Mouse (Mus musculus) CH12.LX (cell line): Measurements from ENCODE around the gene Gp9. TPM values are rescaled to one million over a fixed set of nuclear protein-coding genes. Genes with fewer than 3 reads are reported as not detected.

Source experiments
- DNase-seq: peaks from one replicate; pipeline ENCODE4 v3.0.0-alpha.2; 2013; ENCODE audit errors: extremely low read depth
- H3K27ac ChIP-seq: 2 replicates; pipeline ENCODE4 v1.5.1; 2012; ENCODE audit warnings: low read depth, mild to moderate bottlenecking, control low read depth, moderate library complexity; ENCODE audit not compliant: insufficient read depth
- H3K27me3 ChIP-seq: replicated peaks from 2 replicates; pipeline ENCODE3; 2012; ENCODE audit warnings: inconsistent platforms
- H3K36me3 ChIP-seq, 2 experiments: replicated peaks in 1 of 2; 2 replicates each; pipeline versions ENCODE3 to v1.6.1; 2012; ENCODE audit warnings: inconsistent platforms in 1 of 2, low read length in 1 of 2, mild to moderate bottlenecking in 1 of 2, mixed read lengths in 1 of 2, moderate library complexity in 1 of 2; ENCODE audit not compliant: control insufficient read depth in 1 of 2, insufficient read depth in 1 of 2
- H3K4me1 ChIP-seq, 2 experiments: 2 replicates each; pipeline ENCODE4 v1.6.1; 2012; ENCODE audit warnings: inconsistent platforms in 1 of 2, moderate library complexity in 1 of 2; ENCODE audit not compliant: insufficient read depth in 2 of 2, control insufficient read depth in 1 of 2
- H3K4me2 ChIP-seq: 2 replicates; pipeline ENCODE4 v1.6.1; 2012; ENCODE audit warnings: low read depth, mild to moderate bottlenecking, control low read depth; ENCODE audit not compliant: poor library complexity, insufficient read depth, severe bottlenecking
- H3K4me3 ChIP-seq, 3 experiments: fragments of 150-350 bp in 1 of 3; sonication (generic) in 1 of 3; replicated peaks in 1 of 3; 2 replicates each; pipeline versions ENCODE3 to v1.5.1; 2011 to 2012; ENCODE audit warnings: low read depth in 2 of 3, low read length in 2 of 3, mild to moderate bottlenecking in 2 of 3, moderate library complexity in 2 of 3, control low read depth in 1 of 3, improper control_type of control experiment in 1 of 3, inconsistent platforms in 1 of 3, mixed read lengths in 1 of 3; ENCODE audit not compliant: poor library complexity in 1 of 3
- H3K79me2 ChIP-seq: replicated peaks from 2 replicates; pipeline ENCODE4 v1.6.1; 2012; ENCODE audit warnings: mild to moderate bottlenecking, moderate library complexity; ENCODE audit not compliant: control insufficient read depth, poor library complexity, insufficient read depth, severe bottlenecking; ENCODE audit errors: extremely low read depth
- H3K9ac ChIP-seq: 2 replicates; pipeline ENCODE4 v1.6.1; 2012; ENCODE audit warnings: low read depth, mild to moderate bottlenecking, control low read depth, moderate library complexity; ENCODE audit not compliant: insufficient read depth
- H3K9me3 ChIP-seq: replicated peaks from 2 replicates; pipeline ENCODE3; 2012; ENCODE audit warnings: low read length, inconsistent platforms, mixed read lengths
- BHLHE40 ChIP-seq: IDR thresholded peaks from 2 replicates; pipeline ENCODE4 v1.6.1; 2011; ENCODE audit warnings: mild to moderate bottlenecking, low read depth, low read length, improper control_type of control experiment
- CTCF ChIP-seq, 2 experiments: IDR thresholded peaks in 1 of 2; conservative IDR thresholded peaks in 1 of 2; 2 replicates each; pipeline ENCODE4 v1.5.1; 2011 to 2012; ENCODE audit warnings: low read depth in 2 of 2, low read length in 2 of 2, improper control_type of control experiment in 1 of 2, inconsistent platforms in 1 of 2, mild to moderate bottlenecking in 1 of 2, moderate library complexity in 1 of 2
- E2F4 ChIP-seq: IDR thresholded peaks from 2 replicates; pipeline ENCODE4 v1.6.1; 2011; ENCODE audit warnings: low read depth, low read length, improper control_type of control experiment; ENCODE audit not compliant: insufficient replicate concordance
- EP300 ChIP-seq: IDR thresholded peaks from 2 replicates; pipeline ENCODE4 v1.6.1; 2011; ENCODE audit warnings: low read length, improper control_type of control experiment
- KAT2A ChIP-seq: IDR thresholded peaks from 2 replicates; pipeline ENCODE4 v1.6.1; 2012; ENCODE audit warnings: low read length, improper control_type of control experiment, inconsistent platforms; ENCODE audit not compliant: insufficient replicate concordance
- MAZ ChIP-seq: IDR thresholded peaks from 2 replicates; pipeline ENCODE4 v1.6.1; 2012; ENCODE audit warnings: low read depth, mild to moderate bottlenecking, inconsistent platforms, low read length, improper control_type of control experiment, moderate library complexity
- NRF1 ChIP-seq: IDR thresholded peaks from 2 replicates; pipeline ENCODE4 v1.6.1; 2014; ENCODE audit warnings: low read depth, mild to moderate bottlenecking, inconsistent platforms, low read length, improper control_type of control experiment, moderate library complexity
- PAX5 ChIP-seq: IDR thresholded peaks from 2 replicates; pipeline ENCODE4 v1.6.1; 2012; ENCODE audit warnings: low read length, inconsistent platforms, mixed read lengths
- RAD21 ChIP-seq: IDR thresholded peaks from 2 replicates; pipeline ENCODE4 v1.6.1; 2011; ENCODE audit warnings: low read depth, mild to moderate bottlenecking, low read length, improper control_type of control experiment, moderate library complexity
- RCOR1 ChIP-seq: conservative IDR thresholded peaks from 2 replicates; pipeline ENCODE4 v1.6.1; 2012; ENCODE audit warnings: low read depth, mild to moderate bottlenecking, inconsistent platforms, low read length, improper control_type of control experiment
- SMC3 ChIP-seq: IDR thresholded peaks from 2 replicates; pipeline ENCODE4 v1.6.1; 2011; ENCODE audit warnings: low read depth, low read length, improper control_type of control experiment
- ZMIZ1 ChIP-seq: IDR thresholded peaks from 2 replicates; pipeline ENCODE4 v1.6.1; 2012; ENCODE audit warnings: low read depth, mild to moderate bottlenecking, inconsistent platforms, low read length, improper control_type of control experiment
- ZNF384 ChIP-seq: IDR thresholded peaks from 2 replicates; pipeline ENCODE4 v1.6.1; 2012; ENCODE audit warnings: low read depth, low read length, improper control_type of control experiment, inconsistent platforms
- dilution Hi-C: fragments of 300-500 bp; cut with MboI; formaldehyde crosslinking; loops from 2 replicates; pipeline ENCODE4 v1.14.3; 2020; ENCODE audit warnings: low sequenced_read_pairs; ENCODE audit not compliant: extremely low pct_unique_long_range_greater_than_20kb, extremely low pct_ligation_motif_present
- in situ Hi-C: fragments of 300-500 bp; cut with MboI; formaldehyde crosslinking; loops from 3 replicates; pipeline ENCODE4 v1.14.3; 2019; ENCODE audit warnings: low sequenced_read_pairs, low pct_ligation_motif_present, low pct_unique_long_range_greater_than_20kb, mixed read lengths
- polyA plus RNA-seq: library from polyadenylated mRNA; unstranded; fragments of >175 nt; gene quantifications from 2 replicates; pipeline ENCODE4 v1.2.1, GENCODE M21; 2012; ENCODE audit warnings: low read depth; ENCODE audit not compliant: insufficient read length
- total RNA-seq, 2 experiments: library from RNA; depleted of rRNA; stranded (reverse); fragments of 300-350 nt in 1 of 2; fragments of >200 nt in 1 of 2; gene quantifications; 2 replicates each; pipeline ENCODE4 v1.2.3; 2012 to 2014

The Gp9 gene
- total and polyA plus RNA-seq, 3 experiments = not detected

GRCm38 (mm10) chr6:87778294-87779173, 662 bp downstream of the Gp9 start:
- Histone ChIP-seq H3K27me3 (no peaks in the 10 kb centered on the region), H3K79me2 (no peaks in the 10 kb centered on the region), H3K4me2 (no peak overlapping the region), H3K9me3 (peaks cover 5% of the 10 kb centered on the region), H3K27ac (no peak overlapping the region), H3K4me3 (no peak overlapping the region), H3K4me1 (peaks cover 0 to 8% of the 10 kb centered on the region in 2 experiments; a peak in 2 of 4 replicates), H3K9ac (no peak overlapping the region), H3K36me3 (no peaks in the 10 kb centered on the region)
- in situ Hi-C loops (no loop called here), dilution Hi-C loops (no loop called here)
- TF ChIP-seq KAT2A (no peak), ZNF384 (no peak), PAX5 (no peak), RCOR1 (no peak), ZMIZ1 (no peak), E2F4 (no peak), MAZ (no peak)
- no peak for DNase-seq

- Histone ChIP-seq H3K27ac (no peak overlapping the region), H3K4me1 (peaks cover 0 to 8% of the 10 kb centered on the region in 2 experiments; a peak in 2 of 4 replicates), H3K9me3 (peaks cover 5% of the 10 kb centered on the region), H3K9ac (no peak overlapping the region), H3K27me3 (no peaks in the 10 kb centered on the region), H3K79me2 (no peaks in the 10 kb centered on the region), H3K4me3 (no peak overlapping the region), H3K36me3 (no peaks in the 10 kb centered on the region), H3K4me2 (no peak overlapping the region)
- dilution Hi-C loops = no loop called here
- in situ Hi-C loops = no loop called here
- DNase-seq = no peak
- peak; percentile 52 for TF ChIP-seq SMC3
- TF ChIP-seq BHLHE40 = no peak
- no peak for TF ChIP-seq NRF1
- no peak for TF ChIP-seq EP300
- peak; percentile 65 for TF ChIP-seq RAD21
- TF ChIP-seq CTCF (conservative IDR thresholded peaks at IDR 0.05 in 1 of 2, IDR thresholded peaks at IDR 0.05 in 1 of 2; ENCODE audit: low read depth in 2 of 2, low read length in 2 of 2) = peak in 1 of 2 experiments; percentile 64; a peak in 2 of 4 replicates
Measured at GRCm38 (mm10) chr6:87779174-87780165, 1.6 kb downstream of the Gp9 start.
